18 mouse cellular contexts compared by ENCODE assay signal in genomic region chr11:35916466-35917185, GRCm38 (mm10).
DNase-seq lines count a peak whose midpoint lies in the region; ATAC-seq and TF ChIP-seq lines count a peak whose summit lies in the region.
"Had no signal": no experiment of that assay in that cellular context is flagged by ENCODE, and none has a peak within 500 bp of the region (broad histone marks: within the 10 kb centered on the region; RNA-seq: fewer than 3 reads in every experiment).

No protein-coding gene starts in this region.

- intact Hi-C loops in left cerebral cortex, postnatal 14 days (cut with DNase I) = loop anchor here (5.0 kb wide), 1 partner anchor 66 kb away; the partner anchor contains the start of gene Wwc1

- in situ Hi-C loops in Patski (cut with MboI; ENCODE audit: low pct_unique_long_range_greater_than_20kb) = no loop called here

- peak; percentile 56 for DNase-seq in forebrain, embryonic 14.5 days (ENCODE audit: low spot score)
- no peak for DNase-seq in forebrain, embryonic 11.5 days (ENCODE audit: low spot score)
- DNase-seq in Patski (ENCODE audit: low read depth, low spot score) = no peak
- DNase-seq in kidney, adult 18-20 months = peak; percentile 60
- DNase-seq in kidney, postnatal 14 days = peak; percentile 70
- no peak for DNase-seq in thymus, postnatal 0 days (ENCODE audit: low spot score)
- no peak for DNase-seq in cerebellum, adult 11-12 months
- no peak for DNase-seq in left cerebral cortex, postnatal 14 days (ENCODE audit: low spot score in 2 of 2)
- DNase-seq: cerebellum, postnatal 36 days; gastrocnemius, postnatal 14 days; heart, postnatal 14 days; lung, postnatal 10 days; thymus, postnatal 14 days had no signal

- ATAC-seq in forebrain, embryonic 14.5 days = peak; percentile 26; the same call in 1 of the 2 replicates
- no peak for ATAC-seq in forebrain, embryonic 11.5 days (replicated peaks; ENCODE audit: low FRiP score)
- ATAC-seq in Patski = peak; percentile 48

- CTCF ChIA-PET in Patski (lab: Charles Lee) = interaction anchor here (0.9 to 1.9 kb wide), 3 partner anchors 23 to 85 kb away, joined by 3 to 6 read pairs (median 3); no protein-coding TSS in a partner anchor

- WGBS in forebrain, embryonic 14.5 days = 78% methylated on average over 8 of the region's 8 CpGs
- 91% methylated on average over 8 of the region's 8 CpGs for WGBS in forebrain, embryonic 11.5 days

- POLR2A ChIA-PET in Patski (lab: Charles Lee) = interaction anchor here (0.6 to 7.5 kb wide), 5 partner anchors 22 to 61 kb away, joined by 3 to 66 read pairs (median 3); partner anchors contain the start of gene Wwc1

- no peaks in the 10 kb centered on the region for H3K36me3 ChIP-seq in forebrain, embryonic 14.5 days (ENCODE audit: control insufficient read depth, insufficient read depth, low read length)
- H3K36me3 ChIP-seq in forebrain, embryonic 11.5 days (ENCODE audit: control insufficient read depth, insufficient read depth, low read length) = no peaks in the 10 kb centered on the region
- H3K36me3 ChIP-seq: embryonic facial prominence, embryonic 12.5 days; hindbrain, embryonic 15.5 days; limb, embryonic 13.5 days; neural tube, embryonic 13.5 days had no signal

- no peaks in the 10 kb centered on the region for H3K27me3 ChIP-seq in forebrain, embryonic 14.5 days (replicated peaks; ENCODE audit: control insufficient read depth, insufficient read depth, low read length)
- no peaks in the 10 kb centered on the region for H3K27me3 ChIP-seq in forebrain, embryonic 11.5 days (ENCODE audit: control insufficient read depth, insufficient read depth, low read length)
- no peaks in the 10 kb centered on the region for H3K27me3 ChIP-seq in Patski
- H3K27me3 ChIP-seq: embryonic facial prominence, embryonic 12.5 days; hindbrain, embryonic 15.5 days; limb, embryonic 13.5 days; neural tube, embryonic 13.5 days had no signal

- no peak for TF ChIP-seq CTCF in Patski (IDR thresholded peaks at IDR 0.05)

- no peak overlapping the region for H3K4me3 ChIP-seq in forebrain, embryonic 14.5 days (ENCODE audit: low read depth, low read length)
- no peak overlapping the region for H3K4me3 ChIP-seq in forebrain, embryonic 11.5 days (ENCODE audit: low read depth, low read length)
- H3K4me3 ChIP-seq: embryonic facial prominence, embryonic 12.5 days; hindbrain, embryonic 15.5 days; left cerebral cortex, adult 2 months; limb, embryonic 13.5 days; neural tube, embryonic 13.5 days had no signal

- no peak overlapping the region for H3K9ac ChIP-seq in forebrain, embryonic 14.5 days (ENCODE audit: low read length)
- no peak overlapping the region for H3K9ac ChIP-seq in forebrain, embryonic 11.5 days (ENCODE audit: low read length)
- H3K9ac ChIP-seq: embryonic facial prominence, embryonic 12.5 days; hindbrain, embryonic 15.5 days; limb, embryonic 13.5 days; neural tube, embryonic 13.5 days had no signal

- peak overlapping the region; percentile 44; the same call in 1 of the 2 replicates for H3K27ac ChIP-seq in forebrain, embryonic 14.5 days (ENCODE audit: low read depth, low read length)
- no peak overlapping the region for H3K27ac ChIP-seq in forebrain, embryonic 11.5 days (ENCODE audit: low read depth, low read length)
- H3K27ac ChIP-seq: embryonic facial prominence, embryonic 12.5 days; hindbrain, embryonic 15.5 days; left cerebral cortex, adult 2 months; limb, embryonic 13.5 days; neural tube, embryonic 13.5 days had no signal

- H3K4me2 ChIP-seq in forebrain, embryonic 14.5 days (ENCODE audit: low read length) = no peak overlapping the region
- no peak overlapping the region for H3K4me2 ChIP-seq in forebrain, embryonic 11.5 days (ENCODE audit: low read depth, low read length, severe bottlenecking)
- H3K4me2 ChIP-seq: embryonic facial prominence, embryonic 12.5 days; hindbrain, embryonic 15.5 days; limb, embryonic 13.5 days; neural tube, embryonic 13.5 days had no signal

- H3K9me3 ChIP-seq in forebrain, embryonic 14.5 days (replicated peaks; ENCODE audit: control insufficient read depth, low read length) = peaks cover 3% of the 10 kb centered on the region; the same call in 1 of the 2 replicates
- no peaks in the 10 kb centered on the region for H3K9me3 ChIP-seq in forebrain, embryonic 11.5 days (ENCODE audit: control insufficient read depth, low read length)
- H3K9me3 ChIP-seq: embryonic facial prominence, embryonic 12.5 days; hindbrain, embryonic 15.5 days; limb, embryonic 13.5 days; neural tube, embryonic 13.5 days had no signal

- peaks cover 36% of the 10 kb centered on the region for H3K4me1 ChIP-seq in forebrain, embryonic 14.5 days (ENCODE audit: control insufficient read depth, insufficient read depth, low read length)
- peaks cover 5% of the 10 kb centered on the region; the same call in 1 of the 2 replicates for H3K4me1 ChIP-seq in forebrain, embryonic 11.5 days (replicated peaks; ENCODE audit: control insufficient read depth, insufficient read depth, low read length)

Comparison
In these comparisons a context has a peak if more than half of its experiments do, and no peak if none do; other contexts are left out.
1. DNase-seq: peak in forebrain, embryonic 14.5 days (single experiment), kidney, adult 18-20 months (single experiment) and kidney, postnatal 14 days (single experiment); none in forebrain, embryonic 11.5 days (single experiment), Patski (single experiment), thymus, postnatal 0 days (single experiment), cerebellum, adult 11-12 months (single experiment) and left cerebral cortex, postnatal 14 days (0 of 2).